Mouse (Mus musculus): ENCODE measurements around the gene Nav1.

DNA sequence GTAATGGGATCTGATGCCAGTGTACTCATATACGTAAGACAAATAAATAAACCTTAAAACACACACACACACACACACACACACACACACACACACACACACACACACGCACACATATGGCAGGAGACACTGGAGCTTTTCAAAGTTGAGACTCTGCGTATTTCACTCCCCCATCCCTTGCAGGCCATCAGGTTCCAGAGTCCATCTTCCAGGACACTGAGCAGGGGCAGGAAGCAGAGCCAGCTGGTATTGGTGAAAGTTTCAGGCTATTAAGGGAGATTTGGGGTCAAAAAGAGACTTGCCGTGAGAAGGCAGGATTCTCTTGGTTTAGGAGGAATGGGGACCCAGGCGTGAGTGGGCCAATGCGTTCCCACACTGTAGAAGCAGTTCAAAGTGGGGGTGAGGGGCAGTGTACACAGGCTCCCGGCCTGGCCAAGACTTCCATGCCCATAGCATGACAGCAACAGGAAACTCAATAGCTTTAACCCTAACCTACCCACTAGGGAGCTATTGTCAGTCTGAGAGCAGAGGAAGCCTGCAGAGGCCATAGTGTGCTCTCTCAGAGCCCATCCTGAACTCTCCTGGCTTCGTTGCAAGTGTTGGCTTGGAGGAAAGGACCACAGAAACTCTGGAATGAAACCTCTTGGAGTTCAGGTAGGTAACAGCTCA, 44.0 kb downstream of the Nav1 start:
- TF ChIP-seq CEBPB (IDR thresholded peaks at IDR 0.05; ENCODE audit: insufficient read depth, poor library complexity, severe bottlenecking) (no peak), POLR2AphosphoS2 (IDR thresholded peaks at IDR 0.05; ENCODE audit: insufficient read length, low read depth) (no peak), POLR2A (IDR thresholded peaks at IDR 0.05; ENCODE audit: insufficient read length, low read depth) (no peak), REST (IDR thresholded peaks at IDR 0.05; ENCODE audit: insufficient read depth, insufficient read length) (no peak), MYOD1 (IDR thresholded peaks at IDR 0.05; ENCODE audit: control insufficient read depth in 1 of 3, insufficient read length in 2 of 3, low read depth in 2 of 3) (no peak), USF1 (IDR thresholded peaks at IDR 0.05; ENCODE audit: low read depth) (no peak), MAX (IDR thresholded peaks at IDR 0.05; ENCODE audit: low read depth) (no peak), TCF12 (IDR thresholded peaks at IDR 0.05; ENCODE audit: insufficient read depth, poor library complexity, severe bottlenecking) (no peak)
